Mouse (Mus musculus): ENCODE data around the gene Arl10. TPM values are rescaled to one million over a fixed set of nuclear protein-coding genes. Genes with fewer than 3 reads are reported as not detected.

Gene Arl10
- polyA plus RNA-seq, 1 experiment from 2014 or later: 7.0 TPM

- peaks cover 16% of the 10 kb centered on the region for H3K4me1 ChIP-seq (ENCODE audit: insufficient read depth)
- 4% methylated on average over 19 of the region's 19 CpGs for WGBS (ENCODE audit: insufficient replicate concordance)
- H3K27ac ChIP-seq (ENCODE audit: low read depth): peak overlapping the region; percentile 25
- H3K27me3 ChIP-seq (ENCODE audit: insufficient read depth, low read length): no peaks in the 10 kb centered on the region
- TF ChIP-seq CTCF (IDR thresholded peaks at IDR 0.05; ENCODE audit: low read depth): no peak
- no peak for TF ChIP-seq EP300 (IDR thresholded peaks at IDR 0.05; ENCODE audit: low read depth)
- ATAC-seq (peak; percentile 20; the same call in 1 of the 2 replicates), DNase-seq (no peak)
- peak overlapping the region; percentile 79 for H3K4me2 ChIP-seq (ENCODE audit: low read depth, low read length)
- H3K4me3 ChIP-seq (ENCODE audit: low read depth, low read length): peak overlapping the region; percentile 66
- no peaks in the 10 kb centered on the region for H3K9me3 ChIP-seq (ENCODE audit: low read length)
- H3K36me3 ChIP-seq (replicated peaks; ENCODE audit: insufficient read depth, low read length): no peaks in the 10 kb centered on the region
- H3K9ac ChIP-seq (replicated peaks): peak overlapping the region; percentile 75
Measured at GRCm38 (mm10) chr13:54575489-54575888, 674 bp downstream of the Arl10 start.

DNA sequence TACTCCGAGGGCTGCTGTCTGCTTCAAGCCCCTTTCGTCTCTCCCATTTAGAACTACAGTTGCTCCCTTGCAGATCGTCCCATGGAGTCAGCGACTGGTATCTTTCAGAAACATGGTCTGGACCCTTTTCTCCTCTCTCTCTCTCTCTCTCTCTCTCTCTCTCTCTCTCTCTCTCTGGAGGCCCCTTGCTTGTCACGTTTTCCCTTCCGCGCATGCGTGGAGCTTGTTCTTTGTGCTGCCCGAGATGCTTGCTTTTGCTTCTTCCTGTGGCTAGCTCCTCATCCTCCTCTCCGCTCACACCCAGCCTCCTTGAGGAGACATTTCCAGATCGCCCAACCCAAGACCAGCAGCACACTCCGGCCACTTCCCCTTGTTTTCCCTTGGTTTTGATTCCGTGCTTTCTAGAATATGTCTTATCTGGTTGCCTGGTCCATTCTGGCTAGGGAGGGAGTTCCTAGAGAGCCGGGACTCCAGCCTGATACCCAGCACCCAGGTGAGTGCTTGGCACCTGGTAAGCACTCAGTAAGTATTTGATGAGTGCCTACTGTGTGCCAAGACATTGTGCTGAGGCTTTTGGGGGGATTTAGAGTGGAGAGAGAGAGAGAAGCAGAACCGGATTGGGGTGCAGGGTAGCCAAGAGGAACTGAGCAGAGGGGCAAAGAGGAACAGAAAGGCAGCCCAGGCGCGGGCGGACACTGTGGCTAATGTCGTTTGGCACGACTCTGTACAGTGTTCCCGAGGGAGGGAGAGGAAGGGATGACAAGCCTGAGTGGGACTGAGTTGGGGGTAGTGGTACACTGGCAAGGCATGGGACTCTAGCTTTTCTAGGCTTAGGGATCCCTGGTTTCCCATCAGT is 3.1 kb downstream of the Arl10 start:
- TF ChIP-seq EP300 (IDR thresholded peaks at IDR 0.05; ENCODE audit: low read depth) (no peak), CTCF (IDR thresholded peaks at IDR 0.05; ENCODE audit: low read depth) (no peak)
- DNase-seq (peak; percentile 49), ATAC-seq (no peak)
- 56% methylated on average over 21 of the region's 21 CpGs for WGBS (ENCODE audit: insufficient replicate concordance)
- Histone ChIP-seq H3K9me3 (ENCODE audit: low read length) (no peaks in the 10 kb centered on the region), H3K4me3 (ENCODE audit: low read depth, low read length) (no peak overlapping the region), H3K36me3 (replicated peaks; ENCODE audit: insufficient read depth, low read length) (peaks cover 3% of the 10 kb centered on the region; the same call in 1 of the 2 replicates), H3K9ac (replicated peaks) (0 out of 2 replicates have a peak overlapping the region, but pooled peaks have one; percentile 0), H3K4me2 (ENCODE audit: low read depth, low read length) (peak overlapping the region; percentile 38; the same call in 1 of the 2 replicates), H3K27me3 (ENCODE audit: insufficient read depth, low read length) (no peaks in the 10 kb centered on the region), H3K27ac (ENCODE audit: low read depth) (peak overlapping the region; percentile 52; the same call in 1 of the 2 replicates), H3K4me1 (ENCODE audit: insufficient read depth) (peaks cover 19% of the 10 kb centered on the region)

GRCm38 (mm10) chr13:54581385-54581784 is 6.6 kb downstream of the Arl10 start:
- no peak overlapping the region for H3K4me2 ChIP-seq (ENCODE audit: low read depth, low read length)
- H3K4me3 ChIP-seq (ENCODE audit: low read depth, low read length): no peak overlapping the region
- no peaks in the 10 kb centered on the region for H3K27me3 ChIP-seq (ENCODE audit: insufficient read depth, low read length)
- DNase-seq (no peak), ATAC-seq (no peak)
- 68% methylated on average over 2 of the region's 2 CpGs for WGBS (ENCODE audit: insufficient replicate concordance)
- H3K36me3 ChIP-seq (replicated peaks; ENCODE audit: insufficient read depth, low read length): peaks cover 22% of the 10 kb centered on the region
- H3K27ac ChIP-seq (ENCODE audit: low read depth): no peak overlapping the region
- H3K9ac ChIP-seq (replicated peaks): no peak overlapping the region
- no peaks in the 10 kb centered on the region for H3K9me3 ChIP-seq (ENCODE audit: low read length)
- H3K4me1 ChIP-seq (ENCODE audit: insufficient read depth): peaks cover 16% of the 10 kb centered on the region
- TF ChIP-seq CTCF (IDR thresholded peaks at IDR 0.05; ENCODE audit: low read depth): no peak
- no peak for TF ChIP-seq EP300 (IDR thresholded peaks at IDR 0.05; ENCODE audit: low read depth)

DNA sequence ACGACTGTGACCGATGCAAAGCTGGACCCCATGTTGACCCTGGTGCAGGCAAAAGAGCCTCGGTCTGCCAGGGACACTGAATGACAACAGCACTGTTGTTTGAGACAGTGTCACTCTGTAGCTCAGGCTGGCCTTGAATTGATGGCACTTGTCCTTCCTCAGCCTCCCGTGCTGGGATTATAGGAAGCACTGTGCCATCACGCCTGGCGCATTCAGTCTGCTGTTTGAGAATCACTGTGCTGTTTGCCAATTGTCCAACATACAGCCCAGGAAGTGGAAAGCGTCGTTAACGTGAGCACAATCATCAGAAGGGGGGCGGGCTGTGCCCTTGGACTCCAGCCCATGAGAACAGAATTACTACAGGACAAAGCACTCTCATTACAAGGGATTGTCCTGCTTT is 7.3 kb downstream of the Arl10 start:
- H3K36me3 ChIP-seq (replicated peaks; ENCODE audit: insufficient read depth, low read length): peaks cover 22% of the 10 kb centered on the region
- H3K9me3 ChIP-seq (ENCODE audit: low read length): no peaks in the 10 kb centered on the region
- H3K27ac ChIP-seq (ENCODE audit: low read depth): peak overlapping the region; percentile 61
- TF ChIP-seq CTCF (IDR thresholded peaks at IDR 0.05; ENCODE audit: low read depth) (no peak), EP300 (IDR thresholded peaks at IDR 0.05; ENCODE audit: low read depth) (no peak)
- 60% methylated on average over 10 of the region's 10 CpGs for WGBS (ENCODE audit: insufficient replicate concordance)
- H3K27me3 ChIP-seq (ENCODE audit: insufficient read depth, low read length): no peaks in the 10 kb centered on the region
- H3K4me2 ChIP-seq (ENCODE audit: low read depth, low read length): no peak overlapping the region
- peaks cover 16% of the 10 kb centered on the region for H3K4me1 ChIP-seq (ENCODE audit: insufficient read depth)
- ATAC-seq (peak; percentile 66), DNase-seq (no peak)
- no peak overlapping the region for H3K4me3 ChIP-seq (ENCODE audit: low read depth, low read length)
- H3K9ac ChIP-seq (replicated peaks): no peak overlapping the region

GRCm38 (mm10) chr13:54582860-54583259 is 8.0 kb downstream of the Arl10 start:
- no peaks in the 10 kb centered on the region for H3K9me3 ChIP-seq (ENCODE audit: low read length)
- H3K36me3 ChIP-seq (replicated peaks; ENCODE audit: insufficient read depth, low read length): peaks cover 22% of the 10 kb centered on the region
- H3K4me1 ChIP-seq (ENCODE audit: insufficient read depth): peaks cover 15% of the 10 kb centered on the region
- DNase-seq (no peak), ATAC-seq (peak; percentile 72)
- H3K27me3 ChIP-seq (ENCODE audit: insufficient read depth, low read length): no peaks in the 10 kb centered on the region
- TF ChIP-seq CTCF (IDR thresholded peaks at IDR 0.05; ENCODE audit: low read depth) (no peak), EP300 (IDR thresholded peaks at IDR 0.05; ENCODE audit: low read depth) (no peak)
- H3K4me2 ChIP-seq (ENCODE audit: low read depth, low read length): no peak overlapping the region
- H3K4me3 ChIP-seq (ENCODE audit: low read depth, low read length): no peak overlapping the region
- 83% methylated on average over 5 of the region's 5 CpGs for WGBS (ENCODE audit: insufficient replicate concordance)
- H3K9ac ChIP-seq (replicated peaks): no peak overlapping the region
- H3K27ac ChIP-seq (ENCODE audit: low read depth): peak overlapping the region; percentile 61

GRCm38 (mm10) chr13:54585831-54586230 is 11.0 kb downstream of the Arl10 start:
- 79% methylated on average over 11 of the region's 11 CpGs for WGBS (ENCODE audit: insufficient replicate concordance)
- peaks cover 25% of the 10 kb centered on the region for H3K36me3 ChIP-seq (replicated peaks; ENCODE audit: insufficient read depth, low read length)

More at GRCm38 (mm10) chr13:54585831-54586230, 11.0 kb downstream of the Arl10 start:
- ATAC-seq (no peak), DNase-seq (no peak)
- Histone ChIP-seq H3K9ac (replicated peaks) (no peak overlapping the region), H3K27me3 (ENCODE audit: insufficient read depth, low read length) (no peaks in the 10 kb centered on the region), H3K4me3 (ENCODE audit: low read depth, low read length) (no peak overlapping the region), H3K4me2 (ENCODE audit: low read depth, low read length) (no peak overlapping the region), H3K9me3 (ENCODE audit: low read length) (no peaks in the 10 kb centered on the region), H3K27ac (ENCODE audit: low read depth) (no peak overlapping the region), H3K4me1 (ENCODE audit: insufficient read depth) (peaks cover 8% of the 10 kb centered on the region)
- TF ChIP-seq CTCF (IDR thresholded peaks at IDR 0.05; ENCODE audit: low read depth): no peak
- no peak for TF ChIP-seq EP300 (IDR thresholded peaks at IDR 0.05; ENCODE audit: low read depth)
